Comparison of ENCODE assay signal across 28 mouse cellular contexts in genomic region chr13:74220659-74221058, GRCm38 (mm10).
"Had no signal": no experiment of that assay in that cellular context is flagged by ENCODE, and none has a peak within 500 bp of the region (broad histone marks: within the 10 kb centered on the region; RNA-seq: fewer than 3 reads in every experiment).

No protein-coding gene starts in this region.

- H3K4me3 ChIP-seq: embryonic facial prominence, embryonic 10.5 days; embryonic facial prominence, embryonic 12.5 days; embryonic facial prominence, embryonic 13.5 days; embryonic facial prominence, embryonic 15.5 days; erythroblast, embryonic 14.5 days; forebrain, embryonic 10.5 days; forebrain, embryonic 12.5 days; forebrain, embryonic 13.5 days; forebrain, embryonic 15.5 days; gastrocnemius, adult 2 months had no signal

- H3K9me3 ChIP-seq: embryonic facial prominence, embryonic 10.5 days; embryonic facial prominence, embryonic 12.5 days; embryonic facial prominence, embryonic 13.5 days; embryonic facial prominence, embryonic 15.5 days; forebrain, embryonic 10.5 days; forebrain, embryonic 12.5 days; forebrain, embryonic 13.5 days; forebrain, embryonic 15.5 days had no signal

- H3K9ac ChIP-seq: embryonic facial prominence, embryonic 12.5 days; embryonic facial prominence, embryonic 13.5 days; embryonic facial prominence, embryonic 15.5 days; forebrain, embryonic 12.5 days; forebrain, embryonic 13.5 days; forebrain, embryonic 15.5 days; forebrain, postnatal 0 days had no signal

- H3K4me2 ChIP-seq: embryonic facial prominence, embryonic 12.5 days; embryonic facial prominence, embryonic 13.5 days; embryonic facial prominence, embryonic 15.5 days; forebrain, embryonic 12.5 days; forebrain, embryonic 13.5 days; forebrain, embryonic 15.5 days had no signal

- H3K27ac ChIP-seq: embryonic facial prominence, embryonic 10.5 days; embryonic facial prominence, embryonic 12.5 days; embryonic facial prominence, embryonic 13.5 days; embryonic facial prominence, embryonic 15.5 days; forebrain, embryonic 10.5 days; forebrain, embryonic 12.5 days; forebrain, embryonic 13.5 days; forebrain, embryonic 15.5 days; gastrocnemius, adult 2 months had no signal

- H3K4me1 ChIP-seq: embryonic facial prominence, embryonic 10.5 days; embryonic facial prominence, embryonic 12.5 days; embryonic facial prominence, embryonic 13.5 days; embryonic facial prominence, embryonic 15.5 days; forebrain, embryonic 10.5 days; forebrain, embryonic 12.5 days; forebrain, embryonic 13.5 days; forebrain, embryonic 15.5 days had no signal

- H3K27me3 ChIP-seq: embryonic facial prominence, embryonic 13.5 days; embryonic facial prominence, embryonic 15.5 days; forebrain, embryonic 12.5 days; forebrain, embryonic 13.5 days; forebrain, embryonic 15.5 days had no signal

- DNase-seq: cerebellum, adult 2 months; cerebellum, adult 8-10 months; cerebellum, adult 9-10 months; cerebellum, adult 9-11 months; cerebellum, postnatal 10 days; cerebellum, postnatal 14 days; cerebellum, postnatal 25 days; cerebellum, postnatal 36 days; embryo, embryonic 11 days; forebrain, postnatal 0 days; gastrocnemius, adult 2 months; gastrocnemius, postnatal 10 days; gastrocnemius, postnatal 14 days; gastrocnemius, postnatal 25 days; gastrocnemius, postnatal 36 days; heart, adult 11 months; heart, adult 18-20 months had no signal

- ATAC-seq: forebrain, embryonic 13.5 days; forebrain, embryonic 14.5 days; forebrain, embryonic 15.5 days; forebrain, embryonic 16.5 days; forebrain, postnatal 0 days had no signal

- H3K36me3 ChIP-seq: embryonic facial prominence, embryonic 10.5 days; embryonic facial prominence, embryonic 12.5 days; embryonic facial prominence, embryonic 13.5 days; embryonic facial prominence, embryonic 15.5 days; forebrain, embryonic 10.5 days; forebrain, embryonic 12.5 days; forebrain, embryonic 15.5 days had no signal
